Mouse (Mus musculus): ENCODE measurements at regions not wholly inside any gene's neighbourhood (a gene's known extent, or its start where the extent isn't known, plus 50 kb on each side); places are given as distances from the start of the nearest gene placed in this dataset.

DNA sequence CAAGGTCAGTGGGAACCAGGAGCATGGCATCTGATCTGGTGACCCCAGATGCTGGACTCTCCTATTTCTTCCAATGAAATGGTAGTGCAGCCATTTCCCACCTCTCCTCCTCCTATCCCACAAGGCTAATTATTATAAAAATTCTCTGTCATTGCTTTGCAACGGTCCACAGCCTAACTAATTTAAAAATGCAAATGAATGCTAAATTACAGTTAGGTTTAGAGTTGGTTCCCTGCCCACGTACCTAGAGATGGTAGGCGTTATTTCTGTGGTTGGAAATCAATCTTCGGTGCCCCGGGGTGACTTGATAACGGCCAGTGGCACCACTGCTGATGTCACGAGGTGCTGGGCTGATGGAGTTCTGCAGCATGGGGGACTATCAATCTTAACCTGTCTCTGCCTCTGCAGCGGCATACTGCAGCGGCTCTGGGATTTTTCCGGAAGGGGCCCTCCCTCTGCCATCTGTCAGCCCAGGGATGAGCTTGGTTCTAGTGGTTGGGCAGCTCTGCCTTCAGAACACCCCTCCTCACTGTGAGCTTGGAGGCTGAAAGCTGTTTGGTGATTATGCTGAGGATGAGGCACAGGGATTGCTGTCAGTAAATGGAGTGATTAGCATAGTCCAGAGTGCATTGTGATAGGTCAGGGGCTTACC, 66.5 kb downstream of the Nmur2 start:
- peak; percentile 15 to 31 for DNase-seq (ENCODE audit: low spot score in 2 of 2)

- DNase-seq (ENCODE audit: low spot score in 2 of 2): no peak
These were observed 74.2 kb downstream of the Nmur2 start for GRCm38 (mm10) chr11:55966580-55966979.

GRCm38 (mm10) chr11:55958372-55958771, 82.4 kb downstream of the Nmur2 start:
- peak; percentile 26 to 50 for DNase-seq (ENCODE audit: low spot score in 2 of 2)

- no peak for DNase-seq (ENCODE audit: low spot score in 2 of 2)
These were observed 83.5 kb downstream of the Nmur2 start for GRCm38 (mm10) chr11:55957355-55957754.

DNA sequence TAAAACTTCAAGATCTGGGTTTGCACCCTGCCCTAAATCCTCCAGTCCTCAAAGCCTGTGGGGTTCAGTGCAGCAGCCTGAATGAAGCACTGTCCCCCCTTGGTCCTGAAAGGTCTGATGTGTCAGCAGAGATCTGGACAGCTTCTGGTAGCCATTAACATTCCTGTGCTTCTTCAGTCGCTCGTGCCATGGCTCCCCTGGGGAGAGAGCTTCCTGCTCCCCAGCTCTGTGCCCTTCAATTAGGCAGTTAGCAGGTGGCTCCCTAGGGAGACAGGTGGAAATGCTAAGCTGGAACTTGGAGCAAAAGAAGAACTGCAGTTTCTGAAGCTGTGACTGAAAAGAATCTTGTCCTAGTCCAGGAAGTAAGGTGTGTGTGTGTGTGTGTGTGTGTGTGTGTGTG, 87.1 kb downstream of the Nmur2 start:
- DNase-seq (ENCODE audit: low spot score in 2 of 2): no peak

DNA sequence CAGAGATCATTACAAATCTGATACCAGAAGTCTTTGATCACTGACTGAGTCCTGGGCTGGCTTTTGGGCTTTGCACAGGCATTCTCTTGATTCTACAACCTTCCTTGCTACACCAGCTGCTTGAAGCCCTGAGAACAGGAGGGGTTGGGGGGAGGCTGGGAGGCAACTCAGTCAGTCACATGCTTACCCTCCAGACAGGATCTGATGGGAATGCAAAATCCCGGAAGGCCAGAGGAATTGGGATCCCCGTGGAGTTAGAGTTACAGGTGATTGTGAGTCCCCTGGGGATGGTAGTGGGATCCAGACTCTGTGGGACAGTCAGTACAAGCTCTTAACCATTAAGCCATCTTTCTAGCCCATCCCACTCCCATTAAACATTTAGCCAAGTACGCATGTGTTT, 91.2 kb downstream of the Nmur2 start:
- DNase-seq (ENCODE audit: low spot score in 2 of 2): no peak

DNA sequence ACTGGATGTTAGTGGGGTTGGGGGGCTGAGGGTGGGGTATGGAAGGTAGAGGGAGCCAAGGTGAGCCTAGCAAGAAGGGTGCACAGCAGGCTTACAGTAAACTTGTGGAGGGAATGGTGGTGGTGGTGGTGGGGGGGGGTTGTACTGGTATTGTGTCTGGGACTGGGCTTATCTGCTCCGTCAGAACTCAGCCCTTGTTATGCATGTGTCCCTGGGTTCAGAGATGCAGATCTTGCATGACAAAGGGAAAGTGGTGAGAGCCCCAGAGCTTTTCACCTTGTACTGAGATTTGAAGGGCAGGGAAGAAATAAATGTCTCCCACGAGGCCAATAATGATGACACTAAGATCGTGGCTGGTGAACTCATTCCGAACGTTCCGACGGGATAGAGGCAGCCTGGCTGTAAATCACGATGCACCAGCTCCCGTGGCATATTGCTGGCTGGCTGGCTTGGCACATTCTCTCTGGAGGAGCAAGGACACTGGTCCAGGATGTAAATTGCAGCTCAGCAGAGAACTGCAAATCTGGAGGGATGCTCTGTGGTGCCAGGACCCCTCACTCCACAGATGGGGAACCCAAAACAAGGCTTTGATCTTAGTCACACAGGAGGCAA, 94.1 kb downstream of the Nmur2 start:
- DNase-seq (ENCODE audit: low spot score in 2 of 2): no peak

GRCm38 (mm10) chr11:55946028-55946427, 94.8 kb downstream of the Nmur2 start:
- DNase-seq (ENCODE audit: low spot score in 2 of 2): no peak

- DNase-seq (ENCODE audit: low spot score in 2 of 2): no peak
These were observed 100.8 kb downstream of the Nmur2 start for GRCm38 (mm10) chr11:55939983-55940382.

- DNase-seq (ENCODE audit: low spot score in 2 of 2): peak in 1 of 2 experiments; percentile 16
These were observed 114.4 kb downstream of the Nmur2 start for GRCm38 (mm10) chr11:55926366-55926765.

- DNase-seq (ENCODE audit: low spot score in 2 of 2): no peak
These were observed 121.7 kb downstream of the Nmur2 start for GRCm38 (mm10) chr11:55919066-55919465.

GRCm38 (mm10) chr11:55918411-55918810, 122.4 kb downstream of the Nmur2 start:
- DNase-seq (ENCODE audit: low spot score in 2 of 2): no peak

DNA sequence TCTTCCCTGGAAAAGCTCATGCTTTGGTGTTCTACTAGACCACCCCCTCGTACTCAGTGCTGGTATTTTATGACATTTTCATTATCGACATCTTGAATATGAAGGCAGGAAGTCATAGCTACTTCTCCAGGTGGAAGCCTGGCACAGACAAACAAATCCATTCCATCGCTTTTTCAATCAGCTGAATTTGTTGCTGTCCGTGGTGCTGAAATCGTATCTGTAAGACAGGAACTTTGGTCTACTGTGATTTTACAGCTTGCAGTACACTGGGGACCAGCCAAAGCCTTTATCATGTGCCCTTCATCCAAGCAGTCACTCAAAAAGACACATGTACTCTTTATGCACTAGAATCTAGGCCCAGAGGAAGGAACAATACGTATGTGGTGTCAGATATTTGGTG, 143.3 kb downstream of the Nmur2 start:
- no peak for DNase-seq (ENCODE audit: low spot score in 2 of 2)

GRCm38 (mm10) chr11:55890161-55890560, 150.6 kb downstream of the Nmur2 start:
- no peak for DNase-seq (ENCODE audit: low spot score in 2 of 2)

GRCm38 (mm10) chr11:55878631-55879030, 162.2 kb downstream of the Nmur2 start:
- no peak for DNase-seq (ENCODE audit: low spot score in 2 of 2)

- no peak for DNase-seq (ENCODE audit: low spot score in 2 of 2)
These were observed 173.7 kb downstream of the Nmur2 start for GRCm38 (mm10) chr11:55867141-55867540.

DNA sequence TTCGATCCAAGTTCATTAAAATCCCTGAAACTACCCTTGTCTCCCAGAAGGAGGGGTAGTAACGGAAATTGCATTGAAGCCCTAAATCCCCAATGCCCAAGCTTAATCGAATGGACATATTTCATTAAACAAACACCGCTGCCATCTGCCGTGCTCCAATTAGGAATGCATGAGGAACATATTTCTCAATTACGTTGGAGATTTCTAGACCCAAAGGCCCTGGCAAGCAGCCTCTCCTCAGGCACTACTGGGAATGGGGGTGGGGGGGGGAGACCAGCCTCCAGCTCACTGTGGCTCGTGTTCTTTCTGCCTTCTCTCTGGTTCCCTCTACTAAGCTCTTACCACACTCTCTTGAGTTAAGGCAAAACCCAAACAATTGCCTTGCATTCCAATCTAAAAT, 181.6 kb downstream of the Nmur2 start:
- DNase-seq (ENCODE audit: low spot score in 2 of 2): no peak

GRCm38 (mm10) chr11:55820479-55820878, 212.5 kb upstream of the Glra1 start:
- no peak for DNase-seq (ENCODE audit: low spot score in 2 of 2)

- no peak for DNase-seq (ENCODE audit: low spot score in 2 of 2)
These were observed 208.6 kb upstream of the Glra1 start for GRCm38 (mm10) chr11:55816566-55816965.

- no peak for DNase-seq (ENCODE audit: low spot score in 2 of 2)
These were observed 202.7 kb upstream of the Glra1 start for GRCm38 (mm10) chr11:55810685-55811084.

- DNase-seq (ENCODE audit: low spot score in 2 of 2): peak; percentile 51 to 59
These were observed 183.3 kb upstream of the Glra1 start for GRCm38 (mm10) chr11:55791195-55791865.

GRCm38 (mm10) chr11:55789638-55790037, 181.6 kb upstream of the Glra1 start:
- peak; percentile 31 to 50 for DNase-seq (ENCODE audit: low spot score in 2 of 2)

- DNase-seq (ENCODE audit: low spot score in 2 of 2): no peak
These were observed 173.0 kb upstream of the Glra1 start for GRCm38 (mm10) chr11:55781044-55781443.

Data from layer of hippocampus, postnatal 10 days (tissue).